Mouse (Mus musculus): ENCODE results near the gene Klhdc10.

Klhdc10 gene

GRCm38 (mm10) chr6:30471706-30472105, 70.0 kb downstream of the Klhdc10 start:
- DNase-seq, result no peak

GRCm38 (mm10) chr6:30476025-30476765, 74.5 kb downstream of the Klhdc10 start:
- DNase-seq, result no peak

GRCm38 (mm10) chr6:30477210-30477714, 75.6 kb downstream of the Klhdc10 start:
- DNase-seq, result peak; percentile 65 to 73

DNA sequence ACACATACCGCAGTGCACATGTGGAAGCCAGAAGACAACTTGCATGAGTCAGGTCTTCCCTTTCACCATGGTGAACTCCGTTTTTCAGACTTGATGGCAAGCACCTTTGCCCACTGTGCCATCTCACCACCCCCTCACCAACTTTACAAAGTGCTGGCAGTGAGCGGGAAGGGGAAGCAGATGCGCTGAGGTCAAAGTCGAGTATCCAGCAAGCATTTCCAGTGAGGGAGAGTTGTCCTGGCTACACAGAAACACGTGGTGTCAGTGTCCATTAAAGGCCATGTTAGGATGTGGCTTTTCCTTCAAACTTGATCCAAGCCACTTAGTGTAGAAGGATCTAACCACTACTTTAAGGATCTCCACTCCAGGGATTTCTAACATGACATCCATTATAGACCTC, 76.1 kb downstream of the Klhdc10 start:
- DNase-seq, result peak in 1 of 2 experiments; percentile 13

- peak in 1 of 2 experiments; percentile 43 for DNase-seq
Observed at GRCm38 (mm10) chr6:30479418-30479817, 77.8 kb downstream of the Klhdc10 start.

DNA sequence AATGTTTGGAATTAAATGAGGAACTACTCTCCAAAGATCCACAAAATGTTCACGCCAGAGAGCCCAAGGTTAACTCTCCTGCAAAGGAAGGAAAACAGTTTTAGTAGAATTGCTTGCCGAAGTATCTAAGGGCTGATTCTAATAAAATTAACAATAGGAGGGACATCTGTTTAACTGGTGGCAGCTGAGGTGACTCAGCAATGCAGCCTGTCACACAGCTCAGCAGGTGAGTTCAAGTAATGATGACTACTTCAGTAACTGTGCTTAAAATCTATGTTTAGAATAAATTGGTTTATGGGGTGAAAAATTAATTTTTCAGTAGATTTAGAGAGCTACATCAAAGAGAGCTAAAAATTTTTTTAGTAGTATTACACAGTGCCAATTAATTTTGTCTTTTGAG, 81.2 kb downstream of the Klhdc10 start:
- DNase-seq, result no peak

DNA sequence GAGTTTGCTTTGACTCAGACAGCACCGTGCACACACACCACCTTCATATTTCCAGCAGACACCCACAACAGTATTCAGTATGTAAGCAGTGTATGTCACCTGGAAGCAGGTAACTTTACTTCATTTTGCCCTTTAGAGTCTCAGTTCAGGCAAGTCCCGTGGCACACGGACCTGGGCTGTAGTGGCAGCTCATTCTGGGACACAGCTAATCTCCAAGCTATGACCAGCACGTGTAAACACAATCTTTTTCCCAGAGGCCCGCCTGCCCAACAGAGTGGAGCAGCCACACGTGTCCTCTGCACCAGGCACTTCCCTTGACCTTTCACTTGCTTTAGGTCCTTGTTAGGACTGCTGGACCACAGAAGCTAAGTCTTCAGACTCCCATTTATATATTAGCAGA, 84.8 kb downstream of the Klhdc10 start:
- DNase-seq, result no peak

DNA sequence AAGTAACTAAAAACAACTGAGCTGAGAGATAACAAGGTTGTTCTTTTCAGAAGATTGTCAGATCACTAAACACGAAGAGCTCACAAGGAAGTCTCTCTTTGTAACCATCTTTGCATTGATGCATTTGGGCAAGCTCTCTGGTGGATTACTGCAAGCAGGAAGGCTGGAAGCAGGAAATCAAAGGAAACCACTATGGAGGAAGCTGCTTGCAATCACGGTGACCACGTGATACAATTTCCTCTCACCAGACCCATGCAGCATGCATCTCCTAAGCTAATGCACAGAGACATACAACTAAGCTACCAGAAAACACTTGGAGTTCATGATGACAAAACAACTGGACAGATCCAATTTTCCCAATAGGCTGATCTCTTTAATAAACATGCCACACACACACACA, 97.4 kb downstream of the Klhdc10 start:
- DNase-seq, result no peak
